Mouse (Mus musculus) retina, postnatal 1 day (tissue): ENCODE results near the gene Slc25a3.
A peak's percentile ranks its signal among the peaks of the same experiment; 100 is the strongest.

Source experiments
- DNase-seq: peaks from one replicate; pipeline ENCODE4 v3.0.0-alpha.2; 2012

The Slc25a3 gene

DNA sequence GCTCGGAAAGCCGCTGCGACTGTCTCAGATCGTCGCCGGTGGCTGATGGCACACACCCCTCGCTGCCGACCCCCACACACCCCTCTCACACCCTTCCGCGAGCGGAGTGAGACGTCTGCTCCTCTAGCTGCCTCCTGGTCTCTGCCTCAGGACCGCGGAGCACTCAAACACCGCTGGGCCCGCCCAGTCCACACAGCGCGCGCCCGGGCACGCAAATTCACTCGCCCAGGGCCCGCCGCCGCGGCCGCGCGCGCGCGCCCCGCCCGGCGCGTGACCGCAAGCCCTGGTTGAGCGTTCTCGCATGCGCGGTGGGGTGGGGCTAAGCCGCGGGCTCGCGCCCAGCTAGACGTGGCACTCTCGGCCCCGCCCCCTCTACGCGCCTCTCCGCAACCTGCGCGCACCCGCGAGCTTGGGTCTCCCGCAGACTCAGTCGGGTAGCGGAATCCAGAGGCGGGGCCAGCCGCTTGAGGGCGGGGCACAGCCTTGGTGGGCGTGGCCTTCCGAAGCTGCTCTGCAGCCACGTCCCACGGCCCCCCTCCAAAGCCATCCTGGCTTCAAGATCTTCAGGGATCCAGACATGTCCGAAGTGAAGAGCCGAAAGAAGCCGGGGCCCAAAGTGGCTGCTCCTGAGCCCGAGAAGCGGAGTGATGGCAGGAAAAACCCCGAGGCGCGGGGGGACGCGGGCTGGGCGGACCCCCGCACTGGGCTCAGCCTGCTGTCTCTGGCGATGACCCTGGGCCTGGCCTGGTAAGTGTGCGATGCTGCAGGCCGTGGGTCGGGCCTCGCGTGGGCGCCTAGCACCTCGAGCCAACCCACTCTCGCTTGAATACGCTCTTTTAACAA is 41.1 kb downstream of the Slc25a3 start, which contains the start of the genes Apaf1 and Ikbip:
TSS of gene Apaf1 (minus strand) at position 221 of the 843 bp plus-strand sequence.
TSS of gene Ikbip (plus strand) at position 391 of the 843 bp plus-strand sequence.
- peak; percentile 99 for DNase-seq

- DNase-seq: no peak
Measured at GRCm38 (mm10) chr10:91081959-91082507, 41.8 kb downstream of the Slc25a3 start.

GRCm38 (mm10) chr10:91080540-91080939 is 43.3 kb downstream of the Slc25a3 start:
- no peak for DNase-seq

DNA sequence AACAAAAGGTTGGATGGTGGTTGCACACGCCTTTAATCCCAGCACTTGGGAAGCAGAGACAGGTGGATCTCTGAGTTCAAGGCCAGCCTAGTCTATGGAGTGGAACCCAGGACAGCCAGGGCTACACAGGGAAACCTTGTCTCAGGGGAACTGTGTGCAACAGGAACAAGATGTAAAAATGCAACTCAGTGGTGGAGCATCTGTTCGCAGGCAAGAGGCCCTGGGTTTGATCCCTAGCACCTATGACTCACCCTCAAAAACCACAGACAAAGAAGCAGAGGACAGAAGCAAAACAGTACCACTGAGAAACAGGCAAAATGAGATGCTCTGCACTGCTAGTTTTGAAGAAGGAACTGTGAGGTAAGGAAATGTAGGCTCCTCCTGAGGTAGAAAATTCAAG is 47.2 kb downstream of the Slc25a3 start:
- DNase-seq: no peak

GRCm38 (mm10) chr10:91073345-91073744 is 50.5 kb downstream of the Slc25a3 start:
- no peak for DNase-seq

- peak; percentile 41 for DNase-seq
Measured at GRCm38 (mm10) chr10:91071768-91072167, 52.1 kb downstream of the Slc25a3 start.
